Mouse (Mus musculus) stomach, postnatal 0 days (tissue): ENCODE measurements around the gene Gm7942. TPM values are rescaled to one million over a fixed set of nuclear protein-coding genes. Genes with fewer than 3 reads are reported as not detected.
"Not testable (repeated sequence)": the region's sequence is repeated elsewhere in the genome, so short reads cannot be mapped to it uniquely, and the experiment has no call there.

ENCODE experiments used
- ATAC-seq: fragments of 200-750 bp; cut with Nextera tagmentation; 2 replicates; pipeline ENCODE4 v1.8.0; 2017; ENCODE audit not compliant: low FRiP score, low TSS enrichment
- DNase-seq: peaks from one replicate; pipeline ENCODE4 v3.0.0-alpha.2; 2016; ENCODE audit warnings: low spot score
- H3K27ac ChIP-seq: fragments of 300-500 bp; sonication (generic); replicated peaks from 2 replicates; pipeline ENCODE4 v1.5.1; 2014; ENCODE audit warnings: mild to moderate bottlenecking, control low read depth
- H3K27me3 ChIP-seq: fragments of 300-500 bp; sonication (generic); 2 replicates; pipeline ENCODE4 v1.6.1; 2014; ENCODE audit warnings: low read length; ENCODE audit not compliant: control insufficient read depth, insufficient read depth
- H3K36me3 ChIP-seq: fragments of 300-500 bp; sonication (generic); 2 replicates; pipeline ENCODE4 v1.6.1; 2014; ENCODE audit warnings: low read length, mixed read lengths; ENCODE audit not compliant: control insufficient read depth, insufficient read depth
- H3K4me1 ChIP-seq: fragments of 300-500 bp; sonication (generic); replicated peaks from 2 replicates; pipeline ENCODE4 v1.6.1; 2014; ENCODE audit warnings: antibody characterized with exemption; ENCODE audit not compliant: control insufficient read depth, insufficient read depth
- H3K4me2 ChIP-seq: fragments of 300-500 bp; sonication (generic); replicated peaks from 2 replicates; pipeline ENCODE4 v1.6.1; 2014; ENCODE audit warnings: low read depth, mild to moderate bottlenecking, control low read depth, moderate library complexity
- H3K4me3 ChIP-seq: fragments of 300-500 bp; sonication (generic); 2 replicates; pipeline ENCODE4 v1.5.1; 2014; ENCODE audit warnings: low read depth, low read length, control low read depth
- H3K9ac ChIP-seq: fragments of 300-500 bp; sonication (generic); 2 replicates; pipeline ENCODE4 v1.6.1; 2014; ENCODE audit warnings: mild to moderate bottlenecking, low read length, control low read depth, mixed read lengths
- H3K9me3 ChIP-seq: fragments of 300-500 bp; sonication (generic); 2 replicates; pipeline ENCODE4 v1.6.1; 2016; ENCODE audit warnings: low read length; ENCODE audit not compliant: control insufficient read depth
- WGBS: fragments of 180-500 bp; shearing (Covaris S2); extraction: QIAGEN DNeasy Blood & Tissue Kit; methylation state at CpG from one replicate; pipeline ENCODE4 v1.1.7; 2014; 5-methylcytosine and 5-hydroxymethylcytosine counted together
- polyA plus RNA-seq: library from polyadenylated mRNA; unstranded; fragments of >200 nt; fragmentation: Nextera tagmentation; extraction: Ambion mirVana; gene quantifications from 2 replicates; pipeline ENCODE4 v1.2.1, GENCODE M21; 2015

Gm7942 gene
- not detected in 2 replicates for polyA plus RNA-seq

DNA sequence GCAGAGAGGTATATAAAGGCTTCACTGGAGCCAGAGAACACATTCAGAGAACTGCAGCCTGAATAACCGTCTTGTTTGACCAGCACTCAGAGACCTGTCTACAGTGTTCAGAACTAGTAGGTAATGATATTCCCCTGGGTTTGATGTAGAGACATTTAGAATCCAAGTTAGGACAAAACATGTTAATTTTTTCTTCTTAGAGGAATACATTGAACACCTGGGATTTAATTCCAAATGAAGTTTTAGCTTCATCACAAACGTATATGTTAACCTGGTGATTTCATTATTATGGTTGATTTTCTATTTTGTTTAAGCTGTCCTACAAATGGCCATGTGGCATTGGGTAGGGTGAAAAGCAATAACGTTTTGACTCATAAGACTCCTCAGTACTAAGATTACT is at the start of gene Gm7942:
Gm7942 (plus strand) TSS at position 301 of the 400 bp plus-strand sequence.
- not testable (repeated sequence) for H3K36me3 ChIP-seq, H3K27me3 ChIP-seq, H3K27ac ChIP-seq, H3K4me3 ChIP-seq, H3K4me1 ChIP-seq, DNase-seq, ATAC-seq, H3K4me2 ChIP-seq, H3K9ac ChIP-seq, H3K9me3 ChIP-seq
- no CpG with 5 or more reads among the region's 3 CpGs for WGBS

Other genes starting within 250 kb of the Gm7942 start
- 0.27 TPM in 1 of 2 replicates, not detected in the other for gene Gm3183, start 241.5 kb upstream of the Gm7942 start, polyA plus RNA-seq
- gene Gm6367, start 118.3 kb upstream of the Gm7942 start, polyA plus RNA-seq: not detected in 2 replicates
- gene Gm16513, start 75.7 kb downstream of the Gm7942 start, polyA plus RNA-seq: not detected in 2 replicates
- not detected in 2 replicates for gene Gm10424, start 165.8 kb downstream of the Gm7942 start, polyA plus RNA-seq
- gene Gm3259, start 199.0 kb downstream of the Gm7942 start, polyA plus RNA-seq: not detected in 2 replicates